Comparison of ENCODE assay signal across 21 mouse cellular contexts in genomic region chr4:99662431-99662830, GRCm38 (mm10). TPM values are rescaled to one million over a fixed set of nuclear protein-coding genes. Genes with fewer than 3 reads are reported as not detected.
"Had no signal": no experiment of that assay in that cellular context is flagged by ENCODE, and none has a peak within 500 bp of the region (broad histone marks: within the 10 kb centered on the region; RNA-seq: fewer than 3 reads in every experiment).

No protein-coding gene starts in this region.

- H3K4me3 ChIP-seq: layer of hippocampus, adult 2 months; limb, embryonic 15.5 days; liver, embryonic 12.5 days; midbrain, embryonic 12.5 days; myocyte; neural tube, embryonic 12.5 days; stomach, embryonic 15.5 days had no signal

- H3K36me3 ChIP-seq: limb, embryonic 15.5 days; liver, embryonic 12.5 days; midbrain, embryonic 12.5 days; neural tube, embryonic 12.5 days; stomach, embryonic 15.5 days had no signal

- H3K9ac ChIP-seq: limb, embryonic 15.5 days; liver, embryonic 12.5 days; lung, embryonic 14.5 days; midbrain, embryonic 12.5 days; stomach, embryonic 15.5 days had no signal

- H3K27ac ChIP-seq: kidney, postnatal 0 days; layer of hippocampus, adult 2 months; limb, embryonic 15.5 days; liver, embryonic 12.5 days; midbrain, embryonic 12.5 days; neural tube, embryonic 12.5 days; stomach, embryonic 15.5 days had no signal

- H3K4me2 ChIP-seq: limb, embryonic 15.5 days; liver, embryonic 12.5 days; lung, embryonic 14.5 days; midbrain, embryonic 12.5 days; stomach, embryonic 15.5 days had no signal

- H3K9me3 ChIP-seq: limb, embryonic 15.5 days; liver, embryonic 12.5 days; midbrain, embryonic 12.5 days; neural tube, embryonic 12.5 days; stomach, embryonic 15.5 days had no signal

- ATAC-seq: liver, embryonic 12.5 days had no signal

- DNase-seq: kidney, adult 9 months; kidney, postnatal 36 days; lung, embryonic 14.5 days; lung, postnatal 10 days; lung, postnatal 4 days; right cerebral cortex, postnatal 4 days; spleen, adult 18-20 months; thymus, adult 2 months; thymus, postnatal 25 days had no signal

RNA-seq across cellular contexts. Expression of gene Foxd3, which starts 6.3 kb away (rescaled TPM):
- total RNA-seq: layer of hippocampus, adult 2 months; layer of hippocampus, postnatal 10 days; left cerebral cortex, postnatal 36 days; megakaryocyte, adult 5-6 weeks had no signal
- polyA plus RNA-seq: lung, embryonic 14.5 days; myocyte; testis, adult 2 months had no signal
